In genomic region chr5:107412285-107412684, GRCm38 (mm10) we compare ENCODE assay signal across 19 mouse cellular contexts. TPM values are rescaled to one million over a fixed set of nuclear protein-coding genes. Genes with fewer than 3 reads are reported as not detected.
"Had no signal": no experiment of that assay in that cellular context is flagged by ENCODE, and none has a peak within 500 bp of the region (broad histone marks: within the 10 kb centered on the region; RNA-seq: fewer than 3 reads in every experiment).

No protein-coding gene starts in this region.

- H3K4me1 ChIP-seq: liver, embryonic 13.5 days; megakaryocyte, embryonic 14.5 days; midbrain, embryonic 15.5 days; neural tube, embryonic 12.5 days had no signal

- H3K4me2 ChIP-seq: limb, embryonic 15.5 days; liver, embryonic 13.5 days; midbrain, embryonic 11.5 days; midbrain, embryonic 15.5 days; neural tube, embryonic 12.5 days had no signal

- ATAC-seq: inflammation-experienced regulatory T-cells, adult 6 months; midbrain, embryonic 15.5 days had no signal

- H3K9ac ChIP-seq: limb, embryonic 15.5 days; liver, embryonic 13.5 days; midbrain, embryonic 15.5 days; neural tube, embryonic 12.5 days had no signal

- DNase-seq: kidney, adult 2 months; kidney, postnatal 25 days; liver, embryonic 13.5 days; lung, adult 18-20 months; lung, postnatal 4 days; thymus, adult 2 months; thymus, postnatal 25 days had no signal

- H3K27me3 ChIP-seq: limb, embryonic 15.5 days; midbrain, embryonic 15.5 days; neural tube, embryonic 12.5 days had no signal

- H3K4me3 ChIP-seq: limb, embryonic 15.5 days; liver, embryonic 13.5 days; megakaryocyte, embryonic 14.5 days; midbrain, embryonic 15.5 days; neural tube, embryonic 12.5 days had no signal

- H3K27ac ChIP-seq: limb, embryonic 15.5 days; liver, embryonic 13.5 days; midbrain, embryonic 15.5 days; neural tube, embryonic 12.5 days had no signal

- H3K36me3 ChIP-seq: limb, embryonic 15.5 days; liver, embryonic 13.5 days; midbrain, embryonic 15.5 days; neural tube, embryonic 12.5 days had no signal

- H3K9me3 ChIP-seq: limb, embryonic 15.5 days; liver, embryonic 13.5 days; megakaryocyte, embryonic 14.5 days; midbrain, embryonic 15.5 days; neural tube, embryonic 12.5 days had no signal

RNA-seq across cellular contexts. Expression of gene Ephx4, which starts 9.7 kb away (rescaled TPM):
- total RNA-seq: monocyte, adult 5-6 weeks; neutrophil, adult 5-6 weeks had no signal

RNA-seq across cellular contexts. Expression of gene Lpcat2b, which starts 19.1 kb away (rescaled TPM):
- total RNA-seq: monocyte, adult 5-6 weeks; neutrophil, adult 5-6 weeks had no signal
- polyA plus RNA-seq: inflammation-experienced regulatory T-cells, adult 6 months; kidney, adult 2 months; kidney, embryonic 16.5 days; limb, embryonic 11.5 days; limb, embryonic 15.5 days; liver, embryonic 13.5 days; lung, embryonic 16.5 days; midbrain, embryonic 11.5 days; midbrain, embryonic 15.5 days; neural tube, embryonic 12.5 days; stomach, embryonic 14.5 days had no signal
